11 mouse cellular contexts compared by ENCODE assay signal in the genomic region with DNA sequence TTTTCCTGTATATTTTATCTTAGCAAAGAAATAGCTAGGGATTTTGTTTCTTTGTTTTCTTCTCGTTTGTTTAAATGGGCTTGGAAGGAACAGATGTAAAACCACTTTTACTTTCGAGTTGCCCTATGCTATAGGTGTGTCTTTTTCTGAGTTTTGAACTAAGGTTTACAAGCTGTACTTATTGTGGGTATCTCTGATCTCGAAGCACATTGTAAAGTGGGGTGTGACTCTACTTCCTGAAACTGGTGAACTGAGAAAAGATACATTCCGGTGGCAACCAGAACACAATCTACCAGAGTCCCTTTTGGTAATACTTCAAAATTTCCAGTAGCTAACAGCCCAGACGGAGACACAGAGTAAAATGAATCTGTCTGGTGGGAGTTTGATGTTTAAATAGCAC. TPM values are rescaled to one million over a fixed set of nuclear protein-coding genes. Genes with fewer than 3 reads are reported as not detected.
DNase-seq lines count a peak whose midpoint lies in the region; ATAC-seq and TF ChIP-seq lines count a peak whose summit lies in the region.
"Had no signal": no experiment of that assay in that cellular context is flagged by ENCODE, and none has a peak within 500 bp of the region (broad histone marks: within the 10 kb centered on the region; RNA-seq: fewer than 3 reads in every experiment).

No protein-coding gene starts in this region.

- no peaks in the 10 kb centered on the region for H3K36me3 ChIP-seq in heart, postnatal 0 days (replicated peaks; ENCODE audit: control insufficient read depth, insufficient read depth, low read length)
- peaks cover 4% of the 10 kb centered on the region; the same call in 1 of the 2 replicates for H3K36me3 ChIP-seq in intestine, embryonic 14.5 days (ENCODE audit: control insufficient read depth, insufficient read depth, low read length)
- H3K36me3 ChIP-seq in midbrain, postnatal 0 days (ENCODE audit: insufficient read depth, low read length), result no peaks in the 10 kb centered on the region
- H3K36me3 ChIP-seq: liver, embryonic 13.5 days; neural tube, embryonic 12.5 days had no signal

- WGBS in heart, postnatal 0 days, result 80% methylated on average over 5 of the region's 5 CpGs
- WGBS in intestine, embryonic 14.5 days, result 83% methylated on average over 5 of the region's 5 CpGs
- WGBS in midbrain, postnatal 0 days, result 90% methylated on average over 5 of the region's 5 CpGs

- H3K4me1 ChIP-seq in heart, postnatal 0 days (ENCODE audit: control insufficient read depth, insufficient read depth), result peaks cover 7% of the 10 kb centered on the region
- H3K4me1 ChIP-seq in intestine, embryonic 14.5 days (replicated peaks; ENCODE audit: control insufficient read depth, insufficient read depth, low read length), result peaks cover 5% of the 10 kb centered on the region; the same call in 1 of the 2 replicates
- H3K4me1 ChIP-seq in midbrain, postnatal 0 days (ENCODE audit: insufficient read depth, low read length), result peaks cover 7% of the 10 kb centered on the region; the same call in 1 of the 2 replicates

- no peak overlapping the region for H3K9ac ChIP-seq in heart, postnatal 0 days (replicated peaks; ENCODE audit: low read depth, low read length)
- no peak overlapping the region for H3K9ac ChIP-seq in intestine, embryonic 14.5 days (ENCODE audit: low read length)
- no peak overlapping the region for H3K9ac ChIP-seq in midbrain, postnatal 0 days (replicated peaks; ENCODE audit: low read length, poor library complexity, severe bottlenecking)

- no peak for ATAC-seq in heart, postnatal 0 days (ENCODE audit: insufficient read depth, low read depth)
- peak; percentile 32 for ATAC-seq in activated CD4-positive, CD25-positive, alpha-beta regulatory T cell, adult 4 months
- no peak for ATAC-seq in intestine, embryonic 14.5 days (replicated peaks; ENCODE audit: low FRiP score, low TSS enrichment, low read depth)
- no peak for ATAC-seq in midbrain, postnatal 0 days (ENCODE audit: low FRiP score)
- no peak for ATAC-seq in megakaryocyte-erythroid progenitor cell, adult 5-6 weeks (replicated peaks; ENCODE audit: low FRiP score, low TSS enrichment, poor library complexity, severe bottlenecking)

- H3K27ac ChIP-seq in heart, postnatal 0 days (ENCODE audit: low read depth), result no peak overlapping the region
- H3K27ac ChIP-seq in intestine, embryonic 14.5 days (ENCODE audit: low read depth), result no peak overlapping the region
- no peak overlapping the region for H3K27ac ChIP-seq in midbrain, postnatal 0 days (ENCODE audit: low read depth, low read length)
- H3K27ac ChIP-seq: neural tube, embryonic 12.5 days had no signal

- no peak overlapping the region for H3K4me3 ChIP-seq in heart, postnatal 0 days (ENCODE audit: low read depth, low read length)
- H3K4me3 ChIP-seq in intestine, embryonic 14.5 days (ENCODE audit: low read depth, low read length), result peak overlapping the region; percentile 74; the same call in 1 of the 2 replicates
- peak overlapping the region; percentile 54; the same call in 1 of the 2 replicates for H3K4me3 ChIP-seq in midbrain, postnatal 0 days (ENCODE audit: low read depth, low read length)

- no peaks in the 10 kb centered on the region for H3K27me3 ChIP-seq in heart, postnatal 0 days (ENCODE audit: control insufficient read depth, insufficient read depth, low read length)
- no peaks in the 10 kb centered on the region for H3K27me3 ChIP-seq in intestine, embryonic 14.5 days (replicated peaks; ENCODE audit: control insufficient read depth, insufficient read depth, low read length)
- no peaks in the 10 kb centered on the region for H3K27me3 ChIP-seq in midbrain, postnatal 0 days (ENCODE audit: insufficient read depth, low read length)
- H3K27me3 ChIP-seq: liver, embryonic 13.5 days; neural tube, embryonic 12.5 days had no signal

- TF ChIP-seq EP300 in heart, postnatal 0 days (IDR thresholded peaks at IDR 0.05; ENCODE audit: low read depth), result no peak

- H3K9me3 ChIP-seq in heart, postnatal 0 days (replicated peaks; ENCODE audit: control insufficient read depth, low read length), result no peaks in the 10 kb centered on the region
- H3K9me3 ChIP-seq in intestine, embryonic 14.5 days (ENCODE audit: control insufficient read depth, low read length), result no peaks in the 10 kb centered on the region
- H3K9me3 ChIP-seq in midbrain, postnatal 0 days (ENCODE audit: low read length), result no peaks in the 10 kb centered on the region
- H3K9me3 ChIP-seq: liver, embryonic 13.5 days; neural tube, embryonic 12.5 days had no signal

- TF ChIP-seq CTCF in heart, postnatal 0 days (IDR thresholded peaks at IDR 0.05; ENCODE audit: low read depth), result no peak
- no peak for TF ChIP-seq CTCF in midbrain, postnatal 0 days (IDR thresholded peaks at IDR 0.05)

- DNase-seq in heart, postnatal 0 days (ENCODE audit: low spot score), result no peak
- DNase-seq in heart, postnatal 25 days (ENCODE audit: low spot score), result no peak
- no peak for DNase-seq in intestine, embryonic 14.5 days (ENCODE audit: low spot score)
- no peak for DNase-seq in midbrain, postnatal 0 days (ENCODE audit: low spot score)
- DNase-seq in ovary, postnatal 10 days (ENCODE audit: low spot score), result no peak
- DNase-seq in ovary, postnatal 36 days (ENCODE audit: low spot score), result no peak
- DNase-seq: adrenal gland, adult 8-10 months had no signal

- peak overlapping the region; percentile 62; the same call in 1 of the 2 replicates for H3K4me2 ChIP-seq in heart, postnatal 0 days (ENCODE audit: low read depth, low read length)
- peak overlapping the region; percentile 55 for H3K4me2 ChIP-seq in intestine, embryonic 14.5 days (ENCODE audit: low read length)
- H3K4me2 ChIP-seq in midbrain, postnatal 0 days (ENCODE audit: low read depth, low read length, poor library complexity, severe bottlenecking), result peak overlapping the region; percentile 49

- intact Hi-C loops in heart, postnatal 25 days (cut with DNase I), result loop anchor here (5.0 to 10.0 kb wide), 2 partner anchors 93 to 1811 kb away; a partner anchor contains a TSS

RNA-seq across cellular contexts. Expression of a gene that starts 0.9 kb away (rescaled TPM):
- 8.0 and 9.2 TPM in 2 replicates for total RNA-seq in heart, postnatal 0 days (2014; rRNA removed; ENCODE audit: low replicate concordance)
- 40.5 and 42.3 TPM in 2 replicates for polyA plus RNA-seq in heart, postnatal 0 days (2015; fragmentation: Nextera tagmentation; extraction: Ambion mirVana)
- 1 to 10 TPM; 7.4 to 7.7 TPM for total RNA-seq in heart, postnatal 25 days (2021)
- polyA plus RNA-seq in activated CD4-positive, CD25-positive, alpha-beta regulatory T cell, adult 4 months (2017; shearing (Covaris generic)), result 10 to 100 TPM; 18.6 to 24.6 TPM
- 59.5 and 68.4 TPM in 2 replicates for polyA plus RNA-seq in intestine, embryonic 14.5 days (2014; fragmentation: Nextera tagmentation; extraction: Ambion mirVana)
- 8.2 and 17.5 TPM in 2 replicates for total RNA-seq in midbrain, postnatal 0 days (2014; rRNA removed)
- 27.1 and 28.8 TPM in 2 replicates for polyA plus RNA-seq in midbrain, postnatal 0 days (2015; fragmentation: Nextera tagmentation; extraction: Ambion mirVana)
- 51.5 and 62.2 TPM in 2 replicates for total RNA-seq in megakaryocyte-erythroid progenitor cell, adult 5-6 weeks (2014; fragmentation: Nextera tagmentation)
- 35.7 and 72.0 TPM in 2 replicates for total RNA-seq in megakaryocyte-erythroid progenitor cell, adult 5-6 weeks (2017)

RNA-seq across cellular contexts. Expression of a gene that starts 46.8 kb away (rescaled TPM):
- total RNA-seq in heart, postnatal 0 days (2014; rRNA removed; ENCODE audit: low replicate concordance), result not detected in 2 replicates
- 0.12 and 0.19 TPM in 2 replicates for polyA plus RNA-seq in heart, postnatal 0 days (2015; fragmentation: Nextera tagmentation; extraction: Ambion mirVana)
- under 1 TPM in 1 of 2 experiments, not detected in 1; 0.17 TPM for total RNA-seq in heart, postnatal 25 days (2021)
- polyA plus RNA-seq in activated CD4-positive, CD25-positive, alpha-beta regulatory T cell, adult 4 months (2017; shearing (Covaris generic)), result not detected
- polyA plus RNA-seq in intestine, embryonic 14.5 days (2014; fragmentation: Nextera tagmentation; extraction: Ambion mirVana), result 0.19 and 0.28 TPM in 2 replicates
- 0.05 TPM in 1 of 2 replicates, not detected in the other for total RNA-seq in midbrain, postnatal 0 days (2014; rRNA removed)
- 0.09 TPM in 1 of 2 replicates, not detected in the other for polyA plus RNA-seq in midbrain, postnatal 0 days (2015; fragmentation: Nextera tagmentation; extraction: Ambion mirVana)
- not detected in 2 replicates for total RNA-seq in megakaryocyte-erythroid progenitor cell, adult 5-6 weeks (2014; fragmentation: Nextera tagmentation)
- total RNA-seq in megakaryocyte-erythroid progenitor cell, adult 5-6 weeks (2017), result not detected in 2 replicates
- polyA plus RNA-seq: neural tube, embryonic 12.5 days had no signal

RNA-seq across cellular contexts. Expression of a gene that starts 59.5 kb away (rescaled TPM):
- 0.15 TPM in 1 of 2 replicates, not detected in the other for total RNA-seq in heart, postnatal 0 days (2014; rRNA removed; ENCODE audit: low replicate concordance)
- polyA plus RNA-seq in heart, postnatal 0 days (2015; fragmentation: Nextera tagmentation; extraction: Ambion mirVana), result 0.27 and 0.52 TPM in 2 replicates
- total RNA-seq in heart, postnatal 25 days (2021), result under 1 TPM; 0.17 to 0.23 TPM
- not detected for polyA plus RNA-seq in activated CD4-positive, CD25-positive, alpha-beta regulatory T cell, adult 4 months (2017; shearing (Covaris generic))
- 6.7 and 8.6 TPM in 2 replicates for polyA plus RNA-seq in intestine, embryonic 14.5 days (2014; fragmentation: Nextera tagmentation; extraction: Ambion mirVana)
- total RNA-seq in midbrain, postnatal 0 days (2014; rRNA removed), result 4.9 and 7.3 TPM in 2 replicates
- polyA plus RNA-seq in midbrain, postnatal 0 days (2015; fragmentation: Nextera tagmentation; extraction: Ambion mirVana), result 6.7 and 6.9 TPM in 2 replicates
- total RNA-seq in megakaryocyte-erythroid progenitor cell, adult 5-6 weeks (2014; fragmentation: Nextera tagmentation), result 0.39 TPM in 1 of 2 replicates, not detected in the other
- total RNA-seq in megakaryocyte-erythroid progenitor cell, adult 5-6 weeks (2017), result 1.3 and 1.6 TPM in 2 replicates
